Mouse (Mus musculus) embryonic facial prominence, embryonic 15.5 days (tissue): Measurements from ENCODE around the gene Ccdc142. TPM values are rescaled to one million over a fixed set of nuclear protein-coding genes. Genes with fewer than 3 reads are reported as not detected.

Experiments used
- ATAC-seq: fragments of 200-750 bp; cut with Nextera tagmentation; 2 replicates; pipeline ENCODE4 v1.8.0; 2017; ENCODE audit warnings: low read depth, moderate TSS enrichment; ENCODE audit not compliant: insufficient number of reproducible peaks, low FRiP score, low TSS enrichment
- H3K27ac ChIP-seq: fragments of 300-500 bp; sonication (generic); replicated peaks from 2 replicates; pipeline ENCODE4 v1.5.1; 2015; ENCODE audit warnings: mild to moderate bottlenecking, inconsistent platforms
- H3K27me3 ChIP-seq: fragments of 300-500 bp; sonication (generic); 2 replicates; pipeline ENCODE4 v1.6.1; 2015; ENCODE audit warnings: inconsistent platforms
- H3K36me3 ChIP-seq: fragments of 300-500 bp; sonication (generic); 2 replicates; pipeline ENCODE4 v1.6.1; 2015; ENCODE audit warnings: mild to moderate bottlenecking, inconsistent platforms
- H3K4me1 ChIP-seq: fragments of 300-500 bp; sonication (generic); 2 replicates; pipeline ENCODE4 v1.6.1; 2015; ENCODE audit warnings: inconsistent platforms
- H3K4me2 ChIP-seq: fragments of 300-500 bp; sonication (generic); replicated peaks from 2 replicates; pipeline ENCODE4 v1.6.1; 2015; ENCODE audit warnings: mild to moderate bottlenecking, inconsistent platforms
- H3K4me3 ChIP-seq: fragments of 300-500 bp; sonication (generic); replicated peaks from 2 replicates; pipeline ENCODE4 v1.5.1; 2015; ENCODE audit warnings: mild to moderate bottlenecking, inconsistent platforms
- H3K9ac ChIP-seq: fragments of 300-500 bp; sonication (generic); 2 replicates; pipeline ENCODE4 v1.6.1; 2015; ENCODE audit warnings: inconsistent platforms
- H3K9me3 ChIP-seq: fragments of 300-500 bp; sonication (generic); replicated peaks from 2 replicates; pipeline ENCODE4 v1.6.1; 2016; ENCODE audit warnings: inconsistent platforms
- WGBS: fragments of 180-500 bp; shearing (Covaris S2); methylation state at CpG from one replicate; pipeline ENCODE4 v1.1.7; 2015; 5-methylcytosine and 5-hydroxymethylcytosine counted together
- polyA plus RNA-seq: library from polyadenylated mRNA; unstranded; fragments of >200 nt; fragmentation: Nextera tagmentation; extraction: Ambion mirVana; gene quantifications from 2 replicates; pipeline ENCODE4 v1.2.1, GENCODE M21; 2015

The Ccdc142 gene
- polyA plus RNA-seq, 1 experiment from 2014 or later: 3.4 TPM

DNA sequence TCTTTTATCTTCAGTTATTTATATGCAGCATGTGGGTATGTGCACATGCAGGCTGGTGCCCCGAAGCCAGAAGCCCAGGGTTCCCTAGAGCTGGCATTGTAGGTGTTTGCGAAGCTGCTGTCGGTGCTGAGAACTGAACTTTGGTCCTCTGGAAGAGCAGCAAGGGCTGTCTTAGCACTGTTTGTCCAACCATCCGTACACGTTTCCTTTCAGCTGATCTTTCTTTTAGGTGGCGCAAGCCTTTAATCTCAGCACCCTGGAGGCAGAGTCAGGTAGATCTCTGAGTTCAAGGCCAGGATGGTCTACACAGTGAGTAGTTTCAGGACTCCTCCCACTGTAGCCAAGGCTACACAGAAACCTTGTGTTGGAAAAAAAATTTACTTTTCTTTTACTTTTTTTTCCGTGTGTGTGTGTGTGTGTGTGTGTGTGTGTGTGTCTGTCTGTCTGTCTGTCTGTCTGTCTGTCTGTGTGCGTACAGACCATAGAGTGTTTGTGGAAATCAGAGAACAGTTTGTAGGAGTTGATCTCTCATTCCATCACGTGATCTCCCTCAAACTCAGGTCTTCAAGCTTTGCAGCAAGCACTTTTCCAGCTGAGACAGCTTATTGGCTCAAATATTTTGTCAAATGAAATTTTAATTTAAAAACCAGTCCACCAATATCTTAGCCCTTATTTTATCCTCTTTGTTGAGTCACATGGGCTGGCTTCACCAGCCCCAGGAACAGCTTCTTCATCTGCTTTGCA, 30.9 kb downstream of the Ccdc142 start:
- no peak overlapping the region for H3K4me2 ChIP-seq
- WGBS: 84% methylated on average over 9 of the region's 9 CpGs
- no peak for ATAC-seq
- peaks cover 22% of the 10 kb centered on the region for H3K4me1 ChIP-seq
- H3K9ac ChIP-seq: no peak overlapping the region
- no peaks in the 10 kb centered on the region for H3K36me3 ChIP-seq
- no peaks in the 10 kb centered on the region for H3K9me3 ChIP-seq
- no peak overlapping the region for H3K27ac ChIP-seq
- H3K4me3 ChIP-seq: no peak overlapping the region
- H3K27me3 ChIP-seq: no peaks in the 10 kb centered on the region

DNA sequence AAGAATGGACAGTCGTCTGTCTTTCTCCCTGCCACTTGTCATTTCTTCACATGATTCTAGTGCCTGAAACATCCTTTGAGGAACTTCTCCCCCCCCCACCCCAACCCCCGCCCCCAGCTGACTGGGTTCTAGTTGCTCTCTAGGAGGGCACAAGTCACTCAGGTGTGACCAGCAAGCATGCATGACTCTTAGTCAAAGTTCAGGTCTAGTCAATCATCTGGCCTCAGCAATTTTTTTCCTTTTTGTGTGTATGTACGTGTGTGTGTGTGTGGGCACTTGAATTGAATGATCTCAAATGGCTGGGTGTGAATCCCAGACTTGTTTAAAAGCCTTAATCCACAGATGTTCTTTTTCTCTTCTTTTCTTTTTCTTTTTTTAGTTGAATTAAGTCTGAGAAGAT, 32.8 kb downstream of the Ccdc142 start:
- Histone ChIP-seq H3K9me3 (no peaks in the 10 kb centered on the region), H3K4me3 (no peak overlapping the region), H3K27me3 (no peaks in the 10 kb centered on the region), H3K36me3 (no peaks in the 10 kb centered on the region), H3K9ac (no peak overlapping the region), H3K4me1 (peaks cover 38% of the 10 kb centered on the region), H3K4me2 (no peak overlapping the region), H3K27ac (no peak overlapping the region)
- no peak for ATAC-seq
- 68% methylated on average over 3 of the region's 3 CpGs for WGBS

DNA sequence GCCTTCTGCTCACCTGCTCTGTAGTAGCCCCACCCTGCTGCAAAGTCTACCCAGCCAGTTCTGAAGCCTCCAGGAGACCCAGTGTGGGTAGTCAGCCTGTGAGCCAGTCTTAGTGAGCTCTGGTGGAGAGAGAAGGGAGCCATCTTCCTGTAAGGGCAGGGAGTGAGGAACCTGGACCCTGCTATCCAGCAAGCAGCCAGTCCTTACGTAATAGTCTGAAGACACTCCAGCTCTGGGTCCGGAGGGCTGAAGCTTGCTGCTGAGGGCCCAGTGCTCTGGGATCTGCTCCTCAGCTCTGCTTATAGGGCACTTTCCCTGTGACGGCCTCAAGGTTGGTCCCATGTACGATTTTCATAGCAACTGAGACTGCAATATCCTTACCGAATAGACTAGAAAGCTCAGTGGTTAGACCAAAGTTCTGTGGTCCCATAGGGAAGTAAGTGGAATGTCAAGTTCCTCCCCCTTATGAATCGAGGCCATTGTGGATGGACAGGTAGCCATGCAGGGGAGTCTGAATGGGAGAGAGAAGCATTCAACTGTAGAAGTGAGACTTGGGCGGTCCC, 33.6 kb downstream of the Ccdc142 start, which contains the start of gene Rtkn:
Gene Rtkn (plus strand): TSS at position 513 of the 563 bp plus-strand sequence.
- H3K4me2 ChIP-seq: peak within 1 kb of the TSS; percentile 72
- WGBS: 54% methylated on average over 7 of the region's 7 CpGs
- peaks cover 46% of the 10 kb centered on the region for H3K4me1 ChIP-seq

DNA sequence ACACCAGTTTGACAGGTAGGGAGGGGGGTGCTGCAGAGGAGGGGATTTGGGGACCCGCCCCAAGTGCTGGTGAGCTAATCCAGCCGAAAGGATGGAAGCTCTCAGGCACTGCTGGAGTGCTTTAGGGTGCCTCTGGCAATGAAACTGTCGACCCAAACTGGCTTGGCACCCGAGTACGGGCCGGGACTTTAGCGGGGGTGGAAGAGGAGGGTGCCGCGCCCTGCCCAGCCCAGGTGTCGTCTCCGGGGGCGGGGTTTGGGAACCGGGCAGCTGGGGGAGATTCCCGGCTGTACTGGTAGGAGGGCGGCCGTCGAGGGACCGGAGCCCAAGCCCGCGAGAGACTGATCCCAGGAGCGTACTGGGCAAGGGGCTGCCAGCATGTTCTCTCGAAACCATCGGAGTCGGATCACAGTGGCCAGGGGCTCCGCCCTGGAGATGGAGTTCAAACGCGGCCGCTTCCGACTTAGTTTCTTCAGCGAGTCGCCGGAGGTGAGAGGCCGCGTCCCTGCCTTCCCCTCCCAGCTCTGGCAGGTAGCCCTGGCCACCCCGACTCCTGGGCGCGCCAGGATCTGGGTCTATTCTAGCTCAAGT, 34.3 kb downstream of the Ccdc142 start:
- peak overlapping the region; percentile 72 for H3K4me2 ChIP-seq
- H3K36me3 ChIP-seq: no peaks in the 10 kb centered on the region
- H3K27ac ChIP-seq: peak overlapping the region; percentile 100
- no peaks in the 10 kb centered on the region for H3K9me3 ChIP-seq
- no peak for ATAC-seq
- H3K4me1 ChIP-seq: peaks cover 48% of the 10 kb centered on the region
- H3K9ac ChIP-seq: peak overlapping the region; percentile 62
- WGBS: 6% methylated on average over 37 of the region's 37 CpGs
- H3K4me3 ChIP-seq: peak overlapping the region; percentile 52
- H3K27me3 ChIP-seq: no peaks in the 10 kb centered on the region

More for the DNA sequence above, 33.6 kb downstream of the Ccdc142 start, which contains the start of gene Rtkn:
- Histone ChIP-seq H3K27ac (peak within 1 kb of the TSS; percentile 100), H3K9ac (peak within 1 kb of the TSS; percentile 62), H3K4me3 (peak within 1 kb of the TSS; percentile 52), H3K9me3 (no peaks in the 10 kb centered on the region), H3K27me3 (no peaks in the 10 kb centered on the region), H3K36me3 (no peaks in the 10 kb centered on the region)
- ATAC-seq: no peak

DNA sequence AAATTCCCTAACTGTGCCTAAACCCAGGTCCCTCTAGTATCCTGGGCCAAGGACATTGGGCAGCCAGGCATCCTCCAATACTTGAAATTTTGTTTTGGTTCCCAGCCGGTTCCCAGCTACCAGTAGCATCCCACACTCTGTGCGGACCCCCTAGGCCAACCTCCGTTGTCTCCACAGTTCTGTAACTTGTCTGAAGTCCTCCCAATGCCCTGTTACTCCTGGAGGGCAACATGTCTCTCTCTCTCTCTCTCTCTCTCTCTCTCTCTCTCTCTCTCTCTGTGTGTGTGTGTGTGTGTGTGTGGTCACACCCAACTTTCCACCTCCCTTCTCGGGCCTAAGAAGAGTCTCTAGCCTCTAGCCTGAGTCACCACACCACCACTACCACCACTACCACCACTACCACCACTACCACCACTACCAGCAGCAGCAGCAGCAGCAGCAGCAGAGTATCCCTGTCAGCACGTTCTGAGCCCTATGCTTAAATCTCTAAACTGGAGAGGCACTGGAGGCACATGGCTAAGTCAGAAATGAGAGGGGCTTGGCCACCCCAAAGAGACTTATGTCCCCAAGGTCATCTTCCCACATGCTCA, 35.0 kb downstream of the Ccdc142 start:
- peak overlapping the region; percentile 72 for H3K4me2 ChIP-seq
- 10% methylated on average over 5 of the region's 5 CpGs for WGBS
- peak overlapping the region; percentile 100 for H3K27ac ChIP-seq
- peak overlapping the region; percentile 62 for H3K9ac ChIP-seq
- no peaks in the 10 kb centered on the region for H3K27me3 ChIP-seq
- no peaks in the 10 kb centered on the region for H3K36me3 ChIP-seq
- H3K4me3 ChIP-seq: peak overlapping the region; percentile 52
- H3K9me3 ChIP-seq: no peaks in the 10 kb centered on the region
- peaks cover 51% of the 10 kb centered on the region for H3K4me1 ChIP-seq
- no peak for ATAC-seq

DNA sequence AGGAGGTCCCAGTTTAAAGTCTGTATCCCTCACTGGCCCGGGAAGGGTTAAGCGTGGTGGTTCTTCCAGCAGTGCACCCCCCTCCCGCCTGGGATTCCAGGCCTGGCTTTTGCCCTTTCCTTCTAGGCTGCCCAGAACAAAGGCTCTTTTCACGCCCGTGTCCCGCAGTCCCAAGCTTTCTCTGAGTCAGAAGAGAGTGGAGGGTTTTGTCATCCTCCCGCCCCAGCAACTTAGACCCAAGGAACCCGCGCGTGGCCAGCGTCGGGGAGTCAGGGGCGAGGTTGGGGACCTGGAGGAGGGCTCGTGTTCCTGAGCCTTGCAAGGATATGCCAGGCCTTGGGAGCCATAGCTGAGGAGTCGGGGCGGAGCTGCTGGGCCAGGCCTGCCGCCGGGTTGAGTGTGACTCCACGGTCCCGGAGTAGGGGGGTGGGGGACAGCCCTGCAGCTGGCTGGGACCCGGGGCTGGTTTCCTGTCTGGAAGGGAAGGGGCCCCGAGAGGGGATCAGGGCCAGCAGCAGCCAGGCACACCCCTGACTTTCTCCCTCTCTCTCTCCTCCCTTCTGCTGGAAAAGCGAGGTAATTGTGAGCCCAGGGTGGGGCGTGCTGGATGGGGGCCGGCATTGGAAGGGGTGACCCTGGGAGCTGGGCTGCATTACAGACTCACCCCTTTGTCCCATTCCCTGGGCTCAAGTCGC, 35.6 kb downstream of the Ccdc142 start:
- under 1% methylated on average over 26 of the region's 26 CpGs for WGBS
- Histone ChIP-seq H3K9me3 (no peaks in the 10 kb centered on the region), H3K4me2 (peak overlapping the region; percentile 72), H3K27ac (peak overlapping the region; percentile 100), H3K4me3 (peak overlapping the region; percentile 52), H3K4me1 (peaks cover 58% of the 10 kb centered on the region), H3K36me3 (no peaks in the 10 kb centered on the region), H3K9ac (peak overlapping the region; percentile 62), H3K27me3 (no peaks in the 10 kb centered on the region)
- peak; percentile 85 for ATAC-seq

DNA sequence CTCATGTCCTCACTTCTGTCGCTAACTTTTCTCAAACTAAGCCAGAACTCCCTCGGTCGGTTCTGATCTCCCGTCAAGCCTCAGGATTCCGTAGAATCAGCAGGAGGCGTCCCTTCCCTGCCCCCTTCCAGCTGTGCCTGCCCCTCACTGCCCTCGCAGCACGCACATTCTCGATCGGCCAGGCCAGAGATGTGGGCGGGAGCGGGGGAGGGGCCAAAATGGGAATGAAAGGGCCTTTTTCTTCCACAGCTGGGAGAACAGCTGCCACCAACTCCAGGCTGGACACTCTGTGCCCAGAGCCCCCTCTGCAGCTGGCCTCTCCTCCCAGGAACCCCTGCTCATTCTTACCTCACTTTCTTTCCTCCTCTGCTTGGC, 36.2 kb downstream of the Ccdc142 start:
- Histone ChIP-seq H3K4me3 (peak overlapping the region; percentile 52), H3K27ac (peak overlapping the region; percentile 100), H3K9ac (peak overlapping the region; percentile 62), H3K27me3 (no peaks in the 10 kb centered on the region), H3K4me2 (peak overlapping the region; percentile 72), H3K9me3 (no peaks in the 10 kb centered on the region), H3K36me3 (no peaks in the 10 kb centered on the region), H3K4me1 (peaks cover 63% of the 10 kb centered on the region)
- WGBS: under 1% methylated on average over 12 of the region's 12 CpGs
- peak; percentile 88 for ATAC-seq

DNA sequence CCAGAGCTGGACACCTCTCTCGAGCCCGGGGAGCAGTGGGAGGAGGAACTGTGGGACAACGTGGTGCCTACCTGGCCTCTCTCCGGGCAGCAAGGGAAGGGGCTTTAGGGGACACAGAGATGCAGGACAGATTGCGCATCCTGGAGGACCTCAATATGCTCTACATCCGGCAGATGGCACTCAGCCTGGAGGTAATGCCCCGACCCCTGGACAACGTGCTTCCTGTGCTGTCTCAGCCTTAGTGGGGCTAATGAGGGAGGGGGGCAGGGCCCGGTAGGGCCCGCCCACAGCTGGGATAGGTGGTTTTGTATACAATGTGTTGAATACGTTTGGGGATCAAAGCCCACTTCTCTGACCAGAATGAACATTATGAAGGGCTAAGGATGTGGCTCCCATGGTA, 36.7 kb downstream of the Ccdc142 start:
- peak overlapping the region; percentile 52 for H3K4me3 ChIP-seq
- peaks cover 68% of the 10 kb centered on the region for H3K4me1 ChIP-seq
- peak; percentile 49 for ATAC-seq
- peak overlapping the region; percentile 62 for H3K9ac ChIP-seq
- peak overlapping the region; percentile 72 for H3K4me2 ChIP-seq
- H3K36me3 ChIP-seq: no peaks in the 10 kb centered on the region
- no peaks in the 10 kb centered on the region for H3K9me3 ChIP-seq
- H3K27me3 ChIP-seq: no peaks in the 10 kb centered on the region
- peak overlapping the region; percentile 100 for H3K27ac ChIP-seq
- WGBS: 1% methylated on average over 11 of the region's 11 CpGs

DNA sequence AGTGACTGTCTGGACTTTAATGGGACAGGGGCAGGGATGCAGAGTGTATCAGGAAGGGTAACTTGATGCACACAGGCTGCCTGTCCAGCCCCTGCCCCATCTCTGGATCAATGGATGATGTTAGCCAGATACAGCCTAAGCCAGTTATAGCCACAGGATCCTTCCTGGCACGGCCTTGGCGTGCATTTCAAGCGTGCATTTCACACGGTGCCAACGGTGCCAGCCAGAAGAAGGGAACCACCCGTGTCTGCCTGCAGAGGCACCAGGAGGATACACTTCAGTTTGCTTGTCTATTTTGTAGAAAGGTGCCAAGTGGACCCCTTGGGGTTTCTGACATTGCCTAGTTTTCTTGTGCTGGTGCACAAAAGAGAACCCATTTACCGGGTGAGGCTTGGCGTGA, 38.6 kb downstream of the Ccdc142 start:
- Histone ChIP-seq H3K4me2 (no peak overlapping the region), H3K9me3 (no peaks in the 10 kb centered on the region), H3K27me3 (no peaks in the 10 kb centered on the region), H3K4me1 (peaks cover 65% of the 10 kb centered on the region), H3K36me3 (no peaks in the 10 kb centered on the region), H3K9ac (no peak overlapping the region), H3K4me3 (no peak overlapping the region), H3K27ac (peak overlapping the region; percentile 44; the same call in 1 of the 2 replicates)
- ATAC-seq: no peak
- 70% methylated on average over 8 of the region's 8 CpGs for WGBS

DNA sequence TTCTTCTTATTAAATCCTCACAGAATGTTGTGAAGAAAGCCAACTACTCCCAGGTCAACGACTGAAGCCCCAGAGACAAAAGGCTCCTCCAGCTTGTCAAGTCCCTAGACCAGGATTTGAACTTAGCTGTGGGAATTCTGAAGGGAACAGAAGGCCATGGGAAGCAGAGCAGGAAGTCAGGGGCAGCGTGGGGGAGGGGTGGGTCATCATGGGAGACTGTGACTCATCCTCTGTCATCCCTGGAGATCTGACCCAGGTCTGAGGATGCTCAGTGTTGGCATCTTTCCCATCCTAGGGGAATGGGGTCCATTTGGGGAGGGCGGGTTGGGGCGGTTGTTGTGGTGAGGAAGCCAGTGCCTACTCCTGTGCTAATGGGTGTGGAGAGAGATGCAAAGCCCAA, 40.2 kb downstream of the Ccdc142 start:
- peaks cover 52% of the 10 kb centered on the region for H3K4me1 ChIP-seq
- WGBS: 29% methylated on average over 4 of the region's 4 CpGs
- H3K36me3 ChIP-seq: peaks cover under 1% of the 10 kb centered on the region; the same call in 1 of the 2 replicates
- peak overlapping the region; percentile 46 for H3K4me2 ChIP-seq
- H3K4me3 ChIP-seq: peak overlapping the region; percentile 25
- H3K9ac ChIP-seq: no peak overlapping the region
- H3K9me3 ChIP-seq: no peaks in the 10 kb centered on the region
- no peaks in the 10 kb centered on the region for H3K27me3 ChIP-seq
- no peak overlapping the region for H3K27ac ChIP-seq
- ATAC-seq: no peak
